In the genomic region with DNA sequence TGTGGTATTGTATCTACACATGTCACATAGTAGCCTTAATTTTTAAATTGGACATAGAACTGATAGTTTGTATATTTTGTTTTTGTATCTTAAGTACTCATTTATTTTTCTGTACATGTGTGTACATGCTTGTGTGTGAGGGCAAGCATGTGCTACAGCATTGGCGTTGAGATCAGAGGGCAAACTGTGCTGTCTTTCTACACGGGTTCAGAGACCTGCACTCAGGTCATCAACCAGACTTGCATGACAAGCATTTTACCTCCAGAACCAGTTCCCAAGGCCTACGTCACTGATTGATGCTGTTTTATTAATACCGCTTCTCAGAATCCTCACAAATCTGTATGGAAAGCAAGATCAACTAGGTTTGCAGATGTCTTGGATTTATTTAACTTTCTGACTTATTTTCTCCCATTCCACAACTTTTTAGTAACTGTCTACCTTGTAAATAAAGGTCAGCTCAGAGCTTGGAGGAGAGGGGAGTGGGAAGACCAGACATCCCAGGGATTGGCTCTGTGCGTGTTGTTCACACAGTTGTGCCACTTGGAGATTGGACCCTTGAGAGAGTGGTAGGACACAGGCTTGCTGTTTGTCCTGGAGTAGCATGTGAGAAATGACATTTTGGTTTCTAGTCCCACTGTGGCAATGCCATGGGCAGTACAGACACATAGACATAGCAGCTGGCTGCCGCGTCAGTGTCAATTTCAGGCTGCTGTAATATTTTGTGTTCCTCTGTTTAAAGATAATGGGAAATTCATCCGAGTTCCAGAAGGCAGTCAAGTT, we compare ENCODE assay signal across 19 mouse cellular contexts.
"Had no signal": no experiment of that assay in that cellular context is flagged by ENCODE, and none has a peak within 500 bp of the region (broad histone marks: within the 10 kb centered on the region; RNA-seq: fewer than 3 reads in every experiment).

No protein-coding gene starts in this region.

- H3K27ac ChIP-seq: liver, embryonic 15.5 days; midbrain, embryonic 10.5 days; midbrain, embryonic 12.5 days; neural tube, embryonic 13.5 days; neural tube, embryonic 15.5 days had no signal

- H3K4me3 ChIP-seq: liver, embryonic 15.5 days; midbrain, embryonic 10.5 days; midbrain, embryonic 12.5 days; myocyte; neural tube, embryonic 13.5 days; neural tube, embryonic 15.5 days had no signal

- ATAC-seq: midbrain, embryonic 16.5 days had no signal

- H3K9me3 ChIP-seq: liver, embryonic 15.5 days; midbrain, embryonic 10.5 days; midbrain, embryonic 12.5 days; neural tube, embryonic 13.5 days; neural tube, embryonic 15.5 days had no signal

- H3K4me1 ChIP-seq: midbrain, embryonic 10.5 days; midbrain, embryonic 12.5 days; neural tube, embryonic 13.5 days; neural tube, embryonic 15.5 days had no signal

- DNase-seq: lung, adult 18-20 months; lung, embryonic 14.5 days; lung, postnatal 10 days; lung, postnatal 4 days; midbrain, embryonic 14.5 days; retina, postnatal 1 day; right cerebral cortex, adult 18-20 months; right cerebral cortex, postnatal 25 days; right cerebral cortex, postnatal 4 days; spleen, adult 18-20 months; thymus, adult 18-20 months; thymus, postnatal 14 days had no signal

- H3K9ac ChIP-seq: liver, embryonic 15.5 days; lung, embryonic 14.5 days; midbrain, embryonic 12.5 days; neural tube, embryonic 13.5 days; neural tube, embryonic 15.5 days had no signal

- H3K27me3 ChIP-seq: liver, embryonic 15.5 days; midbrain, embryonic 12.5 days; neural tube, embryonic 13.5 days; neural tube, embryonic 15.5 days had no signal

- H3K4me2 ChIP-seq: liver, embryonic 15.5 days; lung, embryonic 14.5 days; midbrain, embryonic 12.5 days; neural tube, embryonic 13.5 days; neural tube, embryonic 15.5 days had no signal
